Mouse (Mus musculus) lung, adult 2 months (tissue): ENCODE measurements around the gene Fgf15.

Experiments used
- CTCF ChIP-seq: fragments of 200-500 bp; IDR thresholded peaks from 2 replicates; pipeline ENCODE4 v1.5.1; 2011; ENCODE audit warnings: mild to moderate bottlenecking, low read length, control low read depth; ENCODE audit not compliant: insufficient read depth
- POLR2A ChIP-seq: fragments of 200-500 bp; IDR thresholded peaks from 2 replicates; pipeline ENCODE4 v1.6.1; 2011; ENCODE audit warnings: low read depth, mild to moderate bottlenecking, control low read depth, low read length, borderline replicate concordance; ENCODE audit errors: extremely low read depth

DNA sequence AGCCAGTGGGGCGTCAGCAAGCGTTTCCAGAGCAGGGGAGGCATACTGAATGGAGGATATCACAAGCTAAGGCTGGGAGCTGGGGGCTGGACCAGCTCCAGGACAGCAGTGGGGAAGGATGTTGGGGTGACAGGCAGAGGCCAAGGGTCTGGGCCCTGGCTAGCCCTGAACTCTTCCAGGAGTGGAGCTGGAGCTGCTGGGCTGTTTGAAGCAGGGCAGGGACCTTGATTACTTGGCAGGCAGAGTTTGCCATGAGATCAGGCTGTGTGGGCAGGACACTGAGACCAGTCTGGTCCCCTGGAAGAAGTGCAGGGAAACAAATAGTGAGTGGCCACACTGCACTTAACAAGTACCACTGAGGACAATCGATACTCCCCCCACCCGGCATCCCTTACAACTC is 22.1 kb upstream of the Fgf15 start:
- TF ChIP-seq CTCF (no peak), POLR2A (no peak)
